Mouse (Mus musculus): Measurements from ENCODE around the gene Dixdc1. TPM values are rescaled to one million over a fixed set of nuclear protein-coding genes. Genes with fewer than 3 reads are reported as not detected.

Dixdc1 gene
- polyA plus RNA-seq, 1 experiment from 2014 or later, result 11.9 TPM

DNA sequence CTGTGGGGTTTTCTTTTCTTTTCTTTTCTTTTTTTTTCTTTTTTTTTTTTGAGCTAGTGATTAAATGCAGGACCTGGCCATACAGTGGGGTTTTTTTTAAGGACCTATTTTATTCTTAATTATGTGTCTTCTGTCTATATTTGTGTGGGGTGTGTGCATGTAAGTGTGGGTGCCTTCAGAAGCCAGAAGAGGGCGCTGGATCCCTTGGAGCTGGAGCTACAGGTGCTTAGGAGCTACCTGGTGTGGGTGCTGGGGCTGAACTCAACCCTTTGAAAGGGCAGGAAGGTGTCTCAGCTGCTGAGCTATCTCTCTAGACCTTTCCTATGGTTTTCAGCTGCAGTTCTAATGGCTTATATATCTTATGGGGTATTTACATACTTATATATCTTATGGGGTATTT, 64.5 kb downstream of the Dixdc1 start:
- no peak overlapping the region for H3K4me2 ChIP-seq (ENCODE audit: low read length)
- H3K27ac ChIP-seq (replicated peaks in 1 of 2; ENCODE audit: control insufficient read depth in 1 of 2, insufficient read depth in 1 of 2, low read depth in 2 of 2, low read length in 2 of 2), result no peak overlapping the region
- H3K4me3 ChIP-seq (ENCODE audit: control insufficient read depth in 1 of 2, insufficient read depth in 1 of 2, low read depth in 1 of 2, low read length in 2 of 2), result no peak overlapping the region
- H3K36me3 ChIP-seq (ENCODE audit: control insufficient read depth, insufficient read depth, low read length), result peaks cover 12% of the 10 kb centered on the region
- whole genome bisulfite sequencing, result 21% methylated on average over 1 of the region's 1 CpGs
- no peaks in the 10 kb centered on the region for H3K4me1 ChIP-seq (ENCODE audit: control insufficient read depth in 2 of 2, insufficient read depth in 2 of 2, low read length in 2 of 2)
- no peak for ATAC-seq (ENCODE audit: insufficient number of reproducible peaks, insufficient read depth, low FRiP score, low read depth)
- no peaks in the 10 kb centered on the region for H3K27me3 ChIP-seq (ENCODE audit: control insufficient read depth, insufficient read depth, low read length)
- H3K9me3 ChIP-seq (ENCODE audit: control insufficient read depth, low read length), result no peaks in the 10 kb centered on the region
- no peak overlapping the region for H3K9ac ChIP-seq (ENCODE audit: low read length)

- Histone ChIP-seq H3K4me2 (ENCODE audit: low read length) (no peak overlapping the region), H3K9me3 (ENCODE audit: control insufficient read depth, low read length) (no peaks in the 10 kb centered on the region), H3K4me1 (ENCODE audit: control insufficient read depth in 2 of 2, insufficient read depth in 2 of 2, low read length in 2 of 2) (0 out of 4 replicates have a peak, but pooled peaks cover 0 to 5% of the 10 kb centered on the region in 2 experiments), H3K36me3 (ENCODE audit: control insufficient read depth, insufficient read depth, low read length) (peaks cover 20% of the 10 kb centered on the region; the same call in 1 of the 2 replicates), H3K27ac (replicated peaks in 1 of 2; ENCODE audit: control insufficient read depth in 1 of 2, insufficient read depth in 1 of 2, low read depth in 2 of 2, low read length in 2 of 2) (no peak overlapping the region), H3K4me3 (ENCODE audit: control insufficient read depth in 1 of 2, insufficient read depth in 1 of 2, low read depth in 1 of 2, low read length in 2 of 2) (no peak overlapping the region), H3K27me3 (ENCODE audit: control insufficient read depth, insufficient read depth, low read length) (no peaks in the 10 kb centered on the region), H3K9ac (ENCODE audit: low read length) (no peak overlapping the region)
- no peak for ATAC-seq (ENCODE audit: insufficient number of reproducible peaks, insufficient read depth, low FRiP score, low read depth)
- 32% methylated on average over 5 of the region's 5 CpGs for WGBS
Observed at GRCm38 (mm10) chr9:50670690-50671089, 68.6 kb downstream of the Dixdc1 start.

- Histone ChIP-seq H3K9ac (ENCODE audit: low read length) (no peak overlapping the region), H3K4me3 (ENCODE audit: control insufficient read depth in 1 of 2, insufficient read depth in 1 of 2, low read depth in 1 of 2, low read length in 2 of 2) (no peak overlapping the region), H3K27ac (replicated peaks in 1 of 2; ENCODE audit: control insufficient read depth in 1 of 2, insufficient read depth in 1 of 2, low read depth in 2 of 2, low read length in 2 of 2) (peak overlapping the region; percentile 14 to 32; a peak in 1 of 4 replicates), H3K4me1 (ENCODE audit: control insufficient read depth in 2 of 2, insufficient read depth in 2 of 2, low read length in 2 of 2) (0 out of 4 replicates have a peak, but pooled peaks cover 0 to 8% of the 10 kb centered on the region in 2 experiments), H3K9me3 (ENCODE audit: control insufficient read depth, low read length) (no peaks in the 10 kb centered on the region), H3K4me2 (ENCODE audit: low read length) (no peak overlapping the region), H3K36me3 (ENCODE audit: control insufficient read depth, insufficient read depth, low read length) (peaks cover 28% of the 10 kb centered on the region; the same call in 1 of the 2 replicates), H3K27me3 (ENCODE audit: control insufficient read depth, insufficient read depth, low read length) (no peaks in the 10 kb centered on the region)
- WGBS, result 49% methylated on average over 8 of the region's 8 CpGs
- peak; percentile 64; the same call in 1 of the 2 replicates for ATAC-seq (ENCODE audit: insufficient number of reproducible peaks, insufficient read depth, low FRiP score, low read depth)
Observed at GRCm38 (mm10) chr9:50667579-50668498, 71.5 kb downstream of the Dixdc1 start.

DNA sequence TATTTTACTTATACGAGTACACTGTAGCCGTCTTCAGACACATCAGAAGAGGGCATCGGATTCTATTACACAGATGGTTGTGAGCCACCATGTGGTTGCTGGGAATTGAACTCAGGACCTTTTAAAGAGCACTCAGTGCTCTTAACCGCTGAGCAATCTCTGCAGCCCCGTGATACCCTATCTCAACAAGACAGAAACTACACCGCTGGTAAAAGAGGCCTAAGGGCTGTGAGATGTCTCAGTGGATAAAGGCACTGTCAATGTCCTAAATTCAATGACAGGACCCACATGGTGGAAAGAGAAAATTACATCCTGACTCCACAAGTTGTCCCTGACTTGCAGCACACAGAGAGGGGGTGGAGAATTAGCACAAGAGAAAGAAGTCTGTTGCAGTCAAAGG, 72.9 kb downstream of the Dixdc1 start:
- WGBS, result 62% methylated on average over 6 of the region's 6 CpGs
- Histone ChIP-seq H3K9me3 (ENCODE audit: control insufficient read depth, low read length) (no peaks in the 10 kb centered on the region), H3K9ac (ENCODE audit: low read length) (no peak overlapping the region), H3K4me1 (ENCODE audit: control insufficient read depth in 2 of 2, insufficient read depth in 2 of 2, low read length in 2 of 2) (0 out of 4 replicates have a peak, but pooled peaks cover 0 to 8% of the 10 kb centered on the region in 2 experiments), H3K27ac (replicated peaks in 1 of 2; ENCODE audit: control insufficient read depth in 1 of 2, insufficient read depth in 1 of 2, low read depth in 2 of 2, low read length in 2 of 2) (no peak overlapping the region), H3K4me2 (ENCODE audit: low read length) (no peak overlapping the region), H3K4me3 (ENCODE audit: control insufficient read depth in 1 of 2, insufficient read depth in 1 of 2, low read depth in 1 of 2, low read length in 2 of 2) (no peak overlapping the region), H3K36me3 (ENCODE audit: control insufficient read depth, insufficient read depth, low read length) (peaks cover 28% of the 10 kb centered on the region; the same call in 1 of the 2 replicates), H3K27me3 (ENCODE audit: control insufficient read depth, insufficient read depth, low read length) (no peaks in the 10 kb centered on the region)
- ATAC-seq (ENCODE audit: insufficient number of reproducible peaks, insufficient read depth, low FRiP score, low read depth), result no peak

GRCm38 (mm10) chr9:50664826-50665225, 74.5 kb downstream of the Dixdc1 start:
- H3K9me3 ChIP-seq (ENCODE audit: control insufficient read depth, low read length), result no peaks in the 10 kb centered on the region
- H3K27me3 ChIP-seq (ENCODE audit: control insufficient read depth, insufficient read depth, low read length), result no peaks in the 10 kb centered on the region
- H3K4me1 ChIP-seq (ENCODE audit: control insufficient read depth in 2 of 2, insufficient read depth in 2 of 2, low read length in 2 of 2), result peaks cover 3 to 11% of the 10 kb centered on the region in 2 experiments; a peak in 3 of 4 replicates
- WGBS, result 73% methylated on average over 5 of the region's 5 CpGs
- H3K4me3 ChIP-seq (ENCODE audit: control insufficient read depth in 1 of 2, insufficient read depth in 1 of 2, low read depth in 1 of 2, low read length in 2 of 2), result no peak overlapping the region
- H3K36me3 ChIP-seq (ENCODE audit: control insufficient read depth, insufficient read depth, low read length), result peaks cover 28% of the 10 kb centered on the region; the same call in 1 of the 2 replicates
- H3K27ac ChIP-seq (replicated peaks in 1 of 2; ENCODE audit: control insufficient read depth in 1 of 2, insufficient read depth in 1 of 2, low read depth in 2 of 2, low read length in 2 of 2), result no peak overlapping the region
- H3K9ac ChIP-seq (ENCODE audit: low read length), result no peak overlapping the region
- no peak overlapping the region for H3K4me2 ChIP-seq (ENCODE audit: low read length)
- no peak for ATAC-seq (ENCODE audit: insufficient number of reproducible peaks, insufficient read depth, low FRiP score, low read depth)

GRCm38 (mm10) chr9:50660431-50660830, 78.9 kb downstream of the Dixdc1 start:
- peak overlapping the region; percentile 37 to 91; a peak in 3 of 4 replicates for H3K27ac ChIP-seq (replicated peaks in 1 of 2; ENCODE audit: control insufficient read depth in 1 of 2, insufficient read depth in 1 of 2, low read depth in 2 of 2, low read length in 2 of 2)
- WGBS, result 15% methylated on average over 12 of the region's 12 CpGs
- peaks cover 31% of the 10 kb centered on the region for H3K36me3 ChIP-seq (ENCODE audit: control insufficient read depth, insufficient read depth, low read length)
- H3K9me3 ChIP-seq (ENCODE audit: control insufficient read depth, low read length), result no peaks in the 10 kb centered on the region
- peak overlapping the region; percentile 94 for H3K9ac ChIP-seq (ENCODE audit: low read length)
- H3K27me3 ChIP-seq (ENCODE audit: control insufficient read depth, insufficient read depth, low read length), result no peaks in the 10 kb centered on the region
- ATAC-seq (ENCODE audit: insufficient number of reproducible peaks, insufficient read depth, low FRiP score, low read depth), result no peak
- H3K4me2 ChIP-seq (ENCODE audit: low read length), result peak overlapping the region; percentile 67
- H3K4me1 ChIP-seq (ENCODE audit: control insufficient read depth in 2 of 2, insufficient read depth in 2 of 2, low read length in 2 of 2), result peaks cover 3 to 6% of the 10 kb centered on the region in 2 experiments; a peak in 3 of 4 replicates
- peak overlapping the region; percentile 64 to 78 for H3K4me3 ChIP-seq (ENCODE audit: control insufficient read depth in 1 of 2, insufficient read depth in 1 of 2, low read depth in 1 of 2, low read length in 2 of 2)

DNA sequence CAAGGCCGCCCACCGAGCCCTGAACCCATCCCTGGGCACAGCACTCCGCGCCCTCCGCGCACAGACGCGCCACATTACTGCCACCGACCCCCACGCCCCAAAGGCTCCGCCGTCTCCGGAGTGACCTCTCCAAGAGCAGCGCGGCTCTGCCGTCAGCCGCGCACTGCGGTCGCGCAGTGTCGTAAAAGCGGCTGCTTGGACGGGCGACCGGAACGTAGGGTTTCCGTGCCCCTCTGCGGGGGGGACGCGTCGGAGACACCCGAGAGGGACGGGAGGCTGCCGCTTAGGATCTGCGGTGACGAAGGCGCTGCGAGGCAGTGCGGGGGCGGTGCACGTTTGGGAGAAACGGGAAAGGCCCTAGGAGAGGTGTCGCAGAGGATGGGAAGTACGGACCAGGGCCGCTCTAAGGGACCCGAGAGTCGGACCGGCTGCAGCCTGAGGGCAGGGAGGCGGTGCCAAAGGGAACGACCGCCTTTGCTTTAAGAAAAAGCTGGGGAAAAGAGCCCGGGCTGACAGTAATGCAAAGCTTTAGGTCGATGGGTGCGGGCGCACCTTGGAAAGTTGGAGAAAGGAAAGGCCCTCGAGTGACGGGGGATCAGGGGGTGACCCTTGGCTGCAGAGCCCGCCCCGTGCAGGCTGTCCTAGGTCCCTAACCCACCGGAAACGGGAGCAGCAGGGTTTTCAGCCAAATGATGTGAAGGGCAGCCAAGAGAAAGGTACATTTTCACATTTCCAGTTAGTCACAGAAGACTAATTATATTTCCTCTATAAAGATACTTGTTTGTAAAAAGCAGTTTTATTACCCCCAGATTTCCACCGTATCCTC, 79.7 kb downstream of the Dixdc1 start, which contains the start of gene Dlat:
Gene Dlat (minus strand): TSS at position 389 of the 826 bp plus-strand sequence.
- Histone ChIP-seq H3K4me1 (ENCODE audit: control insufficient read depth in 2 of 2, insufficient read depth in 2 of 2, low read length in 2 of 2) (peaks cover 3 to 4% of the 10 kb centered on the region in 2 experiments; a peak in 3 of 4 replicates), H3K27me3 (ENCODE audit: control insufficient read depth, insufficient read depth, low read length) (no peaks in the 10 kb centered on the region), H3K9me3 (ENCODE audit: control insufficient read depth, low read length) (no peaks in the 10 kb centered on the region), H3K9ac (ENCODE audit: low read length) (peak within 1 kb of the TSS; percentile 94), H3K36me3 (ENCODE audit: control insufficient read depth, insufficient read depth, low read length) (peaks cover 32% of the 10 kb centered on the region), H3K4me2 (ENCODE audit: low read length) (peak within 1 kb of the TSS; percentile 67), H3K4me3 (ENCODE audit: control insufficient read depth in 1 of 2, insufficient read depth in 1 of 2, low read depth in 1 of 2, low read length in 2 of 2) (peak within 1 kb of the TSS; percentile 64 to 78), H3K27ac (replicated peaks in 1 of 2; ENCODE audit: control insufficient read depth in 1 of 2, insufficient read depth in 1 of 2, low read depth in 2 of 2, low read length in 2 of 2) (peak within 1 kb of the TSS; percentile 73 to 91)
- WGBS, result under 1% methylated on average over 63 of the region's 63 CpGs
- ATAC-seq (ENCODE audit: insufficient number of reproducible peaks, insufficient read depth, low FRiP score, low read depth), result peak; percentile 86

All from heart, embryonic 14.5 days (tissue).